ENCODE assay signal across 9 mouse cellular contexts in the genomic region with DNA sequence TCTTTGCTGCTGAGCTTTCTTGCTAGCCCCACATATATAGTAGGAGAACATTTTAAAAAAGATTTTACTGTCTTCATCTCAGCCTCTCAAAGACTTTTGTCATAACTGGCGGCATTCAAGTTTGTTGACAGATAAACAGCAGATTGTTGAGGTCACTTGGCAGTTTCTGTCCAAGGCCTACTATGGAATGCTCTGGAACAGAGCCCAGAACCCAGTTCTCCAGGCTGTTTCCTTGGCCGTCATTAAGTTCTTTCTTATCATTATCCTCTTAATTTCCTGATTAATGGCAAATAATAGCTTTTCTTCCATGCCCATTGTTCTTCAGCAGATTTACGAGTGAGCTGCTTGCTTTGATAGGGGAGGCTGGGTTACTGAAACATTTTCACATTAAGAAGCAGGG.
DNase-seq lines count a peak whose midpoint lies in the region.
"Had no signal": no experiment of that assay in that cellular context is flagged by ENCODE, and none has a peak within 500 bp of the region (broad histone marks: within the 10 kb centered on the region; RNA-seq: fewer than 3 reads in every experiment).

No protein-coding gene starts in this region.

- DNase-seq in adrenal gland, adult 8-10 months, result peak; percentile 28
- no peak for DNase-seq in adrenal gland, adult 18-20 months (ENCODE audit: low spot score in 2 of 2)
- peak; percentile 68 for DNase-seq in kidney, postnatal 10 days
- no peak for DNase-seq in kidney, adult 11 months
- DNase-seq in cerebellum, postnatal 10 days, result peak; percentile 58 to 62
- peak; percentile 58 for DNase-seq in lung, postnatal 14 days
- DNase-seq in gastrocnemius, adult 8-10 months (ENCODE audit: low spot score in 2 of 2), result no peak
- DNase-seq in layer of hippocampus, adult 9-10 months (ENCODE audit: low spot score), result no peak
- DNase-seq: gastrocnemius, postnatal 10 days had no signal

Comparison
In these comparisons a context has a peak if more than half of its experiments do, and no peak if none do; other contexts are left out.
1. DNase-seq: peak in adrenal gland, adult 8-10 months (single experiment), kidney, postnatal 10 days (single experiment), cerebellum, postnatal 10 days (2 of 2) and lung, postnatal 14 days (single experiment); none in adrenal gland, adult 18-20 months (0 of 2), kidney, adult 11 months (single experiment), gastrocnemius, adult 8-10 months (0 of 2) and layer of hippocampus, adult 9-10 months (single experiment).